Mouse (Mus musculus) E14TG2a.4 (cell line): Measurements from ENCODE around the gene Chaf1a.

Experiments used
- CTCF ChIP-seq: conservative IDR thresholded peaks from 2 replicates; pipeline ENCODE4 v1.5.1; 2014; ENCODE audit warnings: low read length
- NANOG ChIP-seq: IDR thresholded peaks from 2 replicates; pipeline ENCODE4 v1.6.1; 2014; ENCODE audit warnings: borderline replicate concordance, low read length, mixed read lengths
- POU5F1 ChIP-seq: IDR thresholded peaks from 2 replicates; pipeline ENCODE4 v1.6.1; 2014; ENCODE audit warnings: low read length, borderline replicate concordance

DNA sequence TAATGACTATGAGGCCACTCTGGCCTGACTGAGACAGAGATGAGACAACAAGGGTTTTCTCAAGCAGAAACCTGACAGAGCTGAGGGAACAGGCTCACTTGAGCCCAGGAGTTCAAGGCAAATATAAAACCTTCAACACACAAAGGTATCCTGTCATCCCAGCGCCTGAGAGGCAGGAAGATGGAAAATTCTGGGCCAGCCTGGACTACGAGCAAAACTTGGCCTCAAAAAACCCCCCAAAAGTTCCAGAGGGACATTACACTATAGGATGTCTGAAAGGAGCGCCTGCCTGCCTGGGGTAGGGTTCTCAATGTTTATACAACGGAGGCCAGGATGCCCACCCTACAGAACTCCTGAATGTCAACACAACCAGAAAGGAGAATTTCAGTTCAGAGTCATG is 5.0 kb upstream of the Chaf1a start:
- TF ChIP-seq CTCF, result no peak
- TF ChIP-seq NANOG, result no peak
- TF ChIP-seq POU5F1, result no peak
